In genomic region chr3:107275996-107276395, GRCm38 (mm10) we compare ENCODE assay signal across 17 mouse cellular contexts. TPM values are rescaled to one million over a fixed set of nuclear protein-coding genes. Genes with fewer than 3 reads are reported as not detected.
A peak's percentile ranks its signal among the peaks of the same experiment; 100 is the strongest.
DNase-seq lines count a peak whose midpoint lies in the region; ATAC-seq and TF ChIP-seq lines count a peak whose summit lies in the region.
"Had no signal": no experiment of that assay in that cellular context is flagged by ENCODE, and none has a peak within 500 bp of the region (broad histone marks: within the 10 kb centered on the region; RNA-seq: fewer than 3 reads in every experiment).

No protein-coding gene starts in this region.

- no peak overlapping the region for H3K9ac ChIP-seq in midbrain, embryonic 11.5 days (ENCODE audit: low read length)
- no peak overlapping the region for H3K9ac ChIP-seq in midbrain, embryonic 14.5 days (replicated peaks; ENCODE audit: low read length)
- H3K9ac ChIP-seq: heart, embryonic 15.5 days; limb, embryonic 15.5 days had no signal

- no peak for TF ChIP-seq POLR2A in kidney, adult 2 months (IDR thresholded peaks at IDR 0.05; ENCODE audit: low read depth, low read length)

- no peaks in the 10 kb centered on the region for H3K36me3 ChIP-seq in kidney, adult 2 months (ENCODE audit: control insufficient read depth, insufficient read depth, low read length)
- no peaks in the 10 kb centered on the region for H3K36me3 ChIP-seq in midbrain, embryonic 11.5 days (ENCODE audit: control insufficient read depth, insufficient read depth, low read length)
- H3K36me3 ChIP-seq in midbrain, embryonic 14.5 days (ENCODE audit: control insufficient read depth, insufficient read depth, low read length) = no peaks in the 10 kb centered on the region
- no peaks in the 10 kb centered on the region for H3K36me3 ChIP-seq in splenic B cell, adult 2 months (ENCODE audit: control insufficient read depth, insufficient read depth, low read length, poor library complexity, severe bottlenecking)
- H3K36me3 ChIP-seq: heart, embryonic 15.5 days; limb, embryonic 15.5 days had no signal

- 56% methylated on average over 4 of the region's 4 CpGs for WGBS in kidney, adult 2 months
- whole genome bisulfite sequencing in midbrain, embryonic 11.5 days = 55% methylated on average over 4 of the region's 4 CpGs
- WGBS in midbrain, embryonic 14.5 days = 61% methylated on average over 4 of the region's 4 CpGs

- no peak overlapping the region for H3K27ac ChIP-seq in kidney, adult 2 months (ENCODE audit: insufficient read depth, low read depth, low read length)
- no peak overlapping the region for H3K27ac ChIP-seq in midbrain, embryonic 11.5 days (ENCODE audit: low read depth, low read length)
- no peak overlapping the region for H3K27ac ChIP-seq in midbrain, embryonic 14.5 days (replicated peaks; ENCODE audit: low read depth, low read length)
- H3K27ac ChIP-seq: heart, embryonic 15.5 days; limb, embryonic 15.5 days had no signal

- no peak overlapping the region for H3K4me2 ChIP-seq in midbrain, embryonic 11.5 days
- no peak overlapping the region for H3K4me2 ChIP-seq in midbrain, embryonic 14.5 days (ENCODE audit: low read length)
- H3K4me2 ChIP-seq: heart, embryonic 15.5 days; limb, embryonic 15.5 days had no signal

- TF ChIP-seq CTCF in kidney, adult 2 months (conservative IDR thresholded peaks at IDR 0.05; ENCODE audit: insufficient read depth, insufficient read length, low read depth, low read length) = no peak

- H3K4me3 ChIP-seq in kidney, adult 2 months (ENCODE audit: insufficient read depth, low read depth, low read length) = no peak overlapping the region
- H3K4me3 ChIP-seq in midbrain, embryonic 11.5 days (ENCODE audit: low read depth, low read length) = no peak overlapping the region
- no peak overlapping the region for H3K4me3 ChIP-seq in midbrain, embryonic 14.5 days (replicated peaks; ENCODE audit: low read depth, low read length)
- H3K4me3 ChIP-seq: heart, embryonic 15.5 days; limb, embryonic 15.5 days; myocyte had no signal

- H3K9me3 ChIP-seq in midbrain, embryonic 11.5 days (ENCODE audit: control insufficient read depth, low read length) = no peaks in the 10 kb centered on the region
- H3K9me3 ChIP-seq in midbrain, embryonic 14.5 days (ENCODE audit: control insufficient read depth, low read length) = no peaks in the 10 kb centered on the region
- H3K9me3 ChIP-seq: G1E; heart, embryonic 15.5 days; limb, embryonic 15.5 days had no signal

- peaks cover 6% of the 10 kb centered on the region; the same call in 1 of the 2 replicates for H3K4me1 ChIP-seq in kidney, adult 2 months (ENCODE audit: control insufficient read depth, insufficient read depth, low read length)
- H3K4me1 ChIP-seq in midbrain, embryonic 11.5 days (ENCODE audit: control insufficient read depth, insufficient read depth, low read length) = peaks cover 8% of the 10 kb centered on the region
- H3K4me1 ChIP-seq in midbrain, embryonic 14.5 days (ENCODE audit: control insufficient read depth, insufficient read depth, low read length) = peaks cover 11% of the 10 kb centered on the region; the same call in 1 of the 2 replicates

- no peak for ATAC-seq in midbrain, embryonic 11.5 days (ENCODE audit: low FRiP score)
- no peak for ATAC-seq in midbrain, embryonic 14.5 days (ENCODE audit: low FRiP score, low TSS enrichment)
- ATAC-seq: hindbrain, embryonic 16.5 days had no signal

- DNase-seq in kidney, adult 2 months = peak; percentile 56
- DNase-seq in kidney, postnatal 10 days = no peak
- peak; percentile 70 for DNase-seq in midbrain, embryonic 11.5 days (ENCODE audit: low spot score, missing footprints)
- DNase-seq in midbrain, embryonic 14.5 days = no peak
- peak; percentile 36 for DNase-seq in NIH3T3 (ENCODE audit: low read depth)
- peak; percentile 5 for DNase-seq in splenic B cell, adult 2 months (ENCODE audit: low read depth, low spot score)
- no peak for DNase-seq in neural tube, embryonic 10.5 days (ENCODE audit: extremely low spot score, low spot score)
- DNase-seq: cerebellum, adult 9-10 months; thymus, postnatal 25 days had no signal

- H3K27me3 ChIP-seq in kidney, adult 2 months (replicated peaks; ENCODE audit: control insufficient read depth, insufficient read depth, low read length) = no peaks in the 10 kb centered on the region
- H3K27me3 ChIP-seq in midbrain, embryonic 11.5 days (ENCODE audit: control insufficient read depth, insufficient read depth, low read length) = no peaks in the 10 kb centered on the region
- no peaks in the 10 kb centered on the region for H3K27me3 ChIP-seq in midbrain, embryonic 14.5 days (ENCODE audit: control insufficient read depth, insufficient read depth, low read length)
- H3K27me3 ChIP-seq in splenic B cell, adult 2 months (ENCODE audit: control insufficient read depth, insufficient read depth, low read length, poor library complexity, severe bottlenecking) = no peaks in the 10 kb centered on the region
- H3K27me3 ChIP-seq: limb, embryonic 15.5 days had no signal

RNA-seq across cellular contexts. Expression of gene Lamtor5, which starts 2.7 kb away (rescaled TPM):
- polyA plus RNA-seq in kidney, adult 2 months (2012; rRNA removed) = 225 and 280 TPM in 2 replicates
- polyA plus RNA-seq in midbrain, embryonic 11.5 days (2014; fragmentation: Nextera tagmentation; extraction: Ambion mirVana) = 195 and 198 TPM in 2 replicates
- 190 and 210 TPM in 2 replicates for polyA plus RNA-seq in midbrain, embryonic 14.5 days (2014; fragmentation: Nextera tagmentation; extraction: Ambion mirVana)

RNA-seq across cellular contexts. Expression of gene Slc16a4, which starts 15.0 kb away (rescaled TPM):
- 48.2 and 50.8 TPM in 2 replicates for polyA plus RNA-seq in kidney, adult 2 months (2012; rRNA removed)
- 1.8 and 2.2 TPM in 2 replicates for polyA plus RNA-seq in midbrain, embryonic 11.5 days (2014; fragmentation: Nextera tagmentation; extraction: Ambion mirVana)
- 1.6 and 2.3 TPM in 2 replicates for polyA plus RNA-seq in midbrain, embryonic 14.5 days (2014; fragmentation: Nextera tagmentation; extraction: Ambion mirVana)
- polyA plus RNA-seq: G1E had no signal

RNA-seq across cellular contexts. Expression of gene Prok1, which starts 36.5 kb away (rescaled TPM):
- polyA plus RNA-seq in kidney, adult 2 months (2012; rRNA removed) = 10.8 and 12.8 TPM in 2 replicates
- 0.07 TPM in 1 of 2 replicates, not detected in the other for polyA plus RNA-seq in midbrain, embryonic 11.5 days (2014; fragmentation: Nextera tagmentation; extraction: Ambion mirVana)
- polyA plus RNA-seq in midbrain, embryonic 14.5 days (2014; fragmentation: Nextera tagmentation; extraction: Ambion mirVana) = 0.12 and 0.16 TPM in 2 replicates
- polyA plus RNA-seq: embryonic facial prominence, embryonic 11.5 days; heart, embryonic 15.5 days; lung, embryonic 16.5 days; stomach, embryonic 14.5 days had no signal

RNA-seq across cellular contexts. Expression of gene A630076J17Rik, which starts 45.6 kb away (rescaled TPM):
- polyA plus RNA-seq in kidney, adult 2 months (2012; rRNA removed) = not detected in 2 replicates
- polyA plus RNA-seq in midbrain, embryonic 11.5 days (2014; fragmentation: Nextera tagmentation; extraction: Ambion mirVana) = not detected in 2 replicates
- polyA plus RNA-seq in midbrain, embryonic 14.5 days (2014; fragmentation: Nextera tagmentation; extraction: Ambion mirVana) = not detected in 2 replicates
- polyA plus RNA-seq: G1E; hindbrain, embryonic 16.5 days; limb, embryonic 15.5 days; myocyte had no signal

RNA-seq across cellular contexts. Expression of gene Cym, which starts 54.5 kb away (rescaled TPM):
- polyA plus RNA-seq in kidney, adult 2 months (2012; rRNA removed) = 1.9 and 2.4 TPM in 2 replicates
- not detected in 2 replicates for polyA plus RNA-seq in midbrain, embryonic 11.5 days (2014; fragmentation: Nextera tagmentation; extraction: Ambion mirVana)
- polyA plus RNA-seq in midbrain, embryonic 14.5 days (2014; fragmentation: Nextera tagmentation; extraction: Ambion mirVana) = 0.17 TPM in 1 of 2 replicates, not detected in the other
- polyA plus RNA-seq: embryonic facial prominence, embryonic 11.5 days; G1E had no signal

Comparison
In these comparisons a context has a peak if more than half of its experiments do, and no peak if none do; other contexts are left out.
1. DNase-seq: peak in kidney, adult 2 months (single experiment), midbrain, embryonic 11.5 days (single experiment), NIH3T3 (single experiment) and splenic B cell, adult 2 months (single experiment); none in kidney, postnatal 10 days (single experiment), midbrain, embryonic 14.5 days (single experiment) and neural tube, embryonic 10.5 days (single experiment).
2. RNA of gene Slc16a4, which starts 15.0 kb away (polyA plus RNA-seq): 48.2 to 50.8 TPM in kidney, adult 2 months; 1.6 to 2.3 TPM in midbrain, embryonic 14.5 days and 1.8 to 2.2 TPM in midbrain, embryonic 11.5 days; every median in the first group is over 10 times any median in the second.
3. RNA of gene Prok1, which starts 36.5 kb away (polyA plus RNA-seq): 10.8 to 12.8 TPM in kidney, adult 2 months; 0.12 to 0.16 TPM in midbrain, embryonic 14.5 days and 0.07 TPM in midbrain, embryonic 11.5 days; every median in the first group is over 10 times any median in the second.